Mouse (Mus musculus) E14TG2a.4 (cell line): ENCODE measurements around the gene Tmprss6.

Experiments
- CTCF ChIP-seq: conservative IDR thresholded peaks from 2 replicates; pipeline ENCODE4 v1.5.1; 2014; ENCODE audit warnings: low read length
- POU5F1 ChIP-seq: IDR thresholded peaks from 2 replicates; pipeline ENCODE4 v1.6.1; 2014; ENCODE audit warnings: low read length, borderline replicate concordance

- no peak for TF ChIP-seq CTCF
- TF ChIP-seq POU5F1, result no peak
Observed at GRCm38 (mm10) chr15:78402423-78402822, 66.0 kb downstream of the Tmprss6 start.
